Mouse (Mus musculus): ENCODE results near the gene Slc26a8.

The Slc26a8 gene

DNA sequence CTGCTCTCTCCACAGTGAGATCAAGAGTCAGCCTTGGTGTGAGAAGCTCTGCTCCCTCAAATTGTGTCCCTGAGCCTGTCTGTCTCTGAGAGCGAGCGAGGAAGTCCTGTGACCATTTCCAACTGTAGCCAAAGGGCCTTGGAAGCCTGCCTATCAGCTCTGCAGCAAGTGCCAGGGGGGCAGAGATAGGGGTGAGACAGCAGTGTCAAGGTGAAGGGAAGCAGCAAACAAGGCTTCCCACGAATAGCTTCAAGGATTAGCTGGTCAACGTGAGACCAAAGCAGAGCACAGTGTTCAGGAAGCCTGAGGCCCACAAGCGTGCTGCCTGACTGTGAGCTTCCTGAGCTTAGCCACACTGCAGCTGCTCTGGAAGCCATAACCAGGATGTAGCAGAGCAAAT, 98.6 kb downstream of the Slc26a8 start:
- no peak for DNase-seq (ENCODE audit: low spot score)

GRCm38 (mm10) chr17:28590596-28590995, 99.4 kb downstream of the Slc26a8 start:
- DNase-seq (ENCODE audit: low spot score), result no peak

- no peak for DNase-seq (ENCODE audit: low spot score)
These were observed 101.4 kb downstream of the Slc26a8 start for GRCm38 (mm10) chr17:28588591-28588990.
